Mouse (Mus musculus) lung, postnatal 0 days (tissue): ENCODE measurements at regions not wholly inside any gene's neighbourhood (a gene's known extent, or its start where the extent isn't known, plus 50 kb on each side); places are given as distances from the start of the nearest gene placed in this dataset.

ENCODE experiments used
- CTCF ChIP-seq: IDR thresholded peaks from 2 replicates; pipeline ENCODE4 v1.5.1; 2016; ENCODE audit warnings: antibody characterized with exemption, mild to moderate bottlenecking
- EP300 ChIP-seq: IDR thresholded peaks from 2 replicates; pipeline ENCODE4 v1.6.1; 2016; ENCODE audit warnings: antibody characterized with exemption, mild to moderate bottlenecking, control low read depth

DNA sequence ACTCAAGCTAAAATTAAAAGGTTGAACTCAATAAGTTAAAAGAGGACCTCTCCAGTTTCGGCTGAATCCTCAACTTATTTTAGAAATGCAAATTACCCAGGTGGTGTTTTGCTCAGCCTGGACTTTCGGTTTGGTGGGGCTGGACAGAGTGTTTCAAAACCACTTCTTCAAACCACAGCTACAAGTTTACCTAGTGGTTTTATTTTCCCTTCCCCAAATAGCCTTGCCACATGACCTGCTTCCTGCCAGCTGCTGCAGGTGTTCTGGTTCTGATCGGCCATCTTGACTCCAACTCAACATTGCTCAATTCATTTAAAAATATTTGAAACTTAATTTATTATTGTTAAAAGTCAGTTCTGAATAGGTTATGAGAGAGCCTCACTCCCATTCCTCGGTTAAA, 62.0 kb upstream of the Adam6b start:
- TF ChIP-seq CTCF, result no peak
- TF ChIP-seq EP300, result no peak
